Comparison of ENCODE assay signal across 7 mouse cellular contexts in genomic region chr3:107759929-107760581, GRCm38 (mm10). TPM values are rescaled to one million over a fixed set of nuclear protein-coding genes. Genes with fewer than 3 reads are reported as not detected.
A peak's percentile ranks its signal among the peaks of the same experiment; 100 is the strongest.
DNase-seq lines count a peak whose midpoint lies in the region; ATAC-seq and TF ChIP-seq lines count a peak whose summit lies in the region.

TSS of gene Csf1 (minus strand) at chr3:107760469.

- WGBS in intestine, postnatal 0 days = under 1% methylated on average over 56 of the region's 56 CpGs
- WGBS in midbrain, embryonic 11.5 days = under 1% methylated on average over 56 of the region's 56 CpGs

- H3K9me3 ChIP-seq in intestine, postnatal 0 days (ENCODE audit: control insufficient read depth) = no peaks in the 10 kb centered on the region
- no peaks in the 10 kb centered on the region for H3K9me3 ChIP-seq in midbrain, embryonic 11.5 days (ENCODE audit: control insufficient read depth, low read length)

- intact Hi-C loops in left cerebral cortex, postnatal 4 days (cut with DNase I) = loop anchor here (5.0 kb wide), 1 partner anchor 63 kb away; the partner anchor contains the start of gene Ahcyl1

- DNase-seq in adrenal gland, adult (ENCODE audit: inconsistent age in 2 of 2, low spot score in 1 of 2) = peak; percentile 89 to 96
- DNase-seq in embryo, embryonic 11 days = peak; percentile 83
- no peak for DNase-seq in gonadal fat pad, adult 2 months (ENCODE audit: low read depth)
- peak; percentile 81 for DNase-seq in left cerebral cortex, postnatal 4 days
- DNase-seq in midbrain, embryonic 11.5 days (ENCODE audit: low spot score, missing footprints) = peak; percentile 97
- DNase-seq in skeletal muscle tissue, adult 2 months (ENCODE audit: low read depth, low spot score) = peak; percentile 91

- peak within 1 kb of the TSS; percentile 66 for H3K4me3 ChIP-seq in intestine, postnatal 0 days (ENCODE audit: low read depth, low read length)
- H3K4me3 ChIP-seq in midbrain, embryonic 11.5 days (ENCODE audit: low read depth, low read length) = peak within 1 kb of the TSS; percentile 47

- peak; percentile 69 for ATAC-seq in intestine, postnatal 0 days
- peak; percentile 90 for ATAC-seq in midbrain, embryonic 11.5 days (ENCODE audit: low FRiP score)

- peak within 1 kb of the TSS; percentile 86 for H3K4me2 ChIP-seq in intestine, postnatal 0 days (replicated peaks; ENCODE audit: low read depth)
- peak within 1 kb of the TSS; percentile 51 for H3K4me2 ChIP-seq in midbrain, embryonic 11.5 days

- H3K9ac ChIP-seq in intestine, postnatal 0 days (ENCODE audit: low read depth, low read length) = peak within 1 kb of the TSS; percentile 72
- H3K9ac ChIP-seq in midbrain, embryonic 11.5 days (ENCODE audit: low read length) = peak within 1 kb of the TSS; percentile 74

- peak; percentile 52 for TF ChIP-seq CTCF in intestine, postnatal 0 days (IDR thresholded peaks at IDR 0.05; ENCODE audit: low read depth)

- H3K27ac ChIP-seq in intestine, postnatal 0 days (ENCODE audit: low read depth, low read length) = peak within 1 kb of the TSS; percentile 47
- peak within 1 kb of the TSS; percentile 49 for H3K27ac ChIP-seq in midbrain, embryonic 11.5 days (ENCODE audit: low read depth, low read length)

- peaks cover 55% of the 10 kb centered on the region; the same call in 1 of the 2 replicates for H3K27me3 ChIP-seq in intestine, postnatal 0 days (replicated peaks; ENCODE audit: control insufficient read depth, insufficient read depth, low read length)
- H3K27me3 ChIP-seq in midbrain, embryonic 11.5 days (ENCODE audit: control insufficient read depth, insufficient read depth, low read length) = no peaks in the 10 kb centered on the region

- 0 out of 2 replicates have a peak, but pooled peaks cover 4% of the 10 kb centered on the region for H3K4me1 ChIP-seq in intestine, postnatal 0 days (replicated peaks; ENCODE audit: control insufficient read depth, insufficient read depth, low read length)
- H3K4me1 ChIP-seq in midbrain, embryonic 11.5 days (ENCODE audit: control insufficient read depth, insufficient read depth, low read length) = peaks cover 18% of the 10 kb centered on the region

- no peaks in the 10 kb centered on the region; the same call in 1 of the 2 replicates for H3K36me3 ChIP-seq in intestine, postnatal 0 days (ENCODE audit: control insufficient read depth, insufficient read depth)
- H3K36me3 ChIP-seq in midbrain, embryonic 11.5 days (ENCODE audit: control insufficient read depth, insufficient read depth, low read length) = no peaks in the 10 kb centered on the region

RNA-seq across cellular contexts. Expression of gene Csf1, which starts in this region (rescaled TPM):
- polyA plus RNA-seq in gonadal fat pad, adult 2 months (2012; rRNA removed) = 22.9 and 27.6 TPM in 2 replicates
- polyA plus RNA-seq in intestine, postnatal 0 days (2015; fragmentation: Nextera tagmentation; extraction: Ambion mirVana) = 8.6 and 9.2 TPM in 2 replicates
- 10 to 100 TPM; 10.6 to 11.6 TPM for total RNA-seq in left cerebral cortex, postnatal 4 days (2021)
- polyA plus RNA-seq in midbrain, embryonic 11.5 days (2014; fragmentation: Nextera tagmentation; extraction: Ambion mirVana) = 4.6 and 5.7 TPM in 2 replicates
